Mouse (Mus musculus) stomach, postnatal 0 days (tissue): ENCODE data around the gene Dclre1a.

Experiments used
- CTCF ChIP-seq: IDR thresholded peaks from 2 replicates; pipeline ENCODE4 v1.5.1; 2016; ENCODE audit warnings: antibody characterized with exemption, low read depth, mild to moderate bottlenecking, moderate library complexity
- EP300 ChIP-seq: optimal IDR thresholded peaks from 2 replicates; pipeline ENCODE3; 2016; ENCODE audit warnings: antibody characterized with exemption

DNA sequence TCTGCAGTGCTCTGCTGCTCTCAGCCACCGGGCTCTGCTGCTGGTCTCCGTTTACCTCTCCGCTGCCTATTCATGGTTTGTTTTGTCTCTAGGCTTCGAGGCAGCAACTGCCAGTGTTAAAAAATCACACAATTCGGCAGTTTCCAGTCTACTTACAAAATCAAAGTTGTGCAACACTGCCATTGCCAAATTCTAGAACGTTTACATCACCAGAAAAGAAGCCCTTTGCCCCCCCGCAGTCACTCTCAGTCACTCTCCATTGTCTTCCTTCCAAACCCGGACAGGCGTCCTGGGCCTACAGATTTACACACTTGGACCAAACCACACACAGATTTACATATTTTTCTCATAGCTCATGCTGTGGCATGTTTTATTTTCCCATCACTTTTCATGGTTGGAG is 13.0 kb downstream of the Dclre1a start:
- TF ChIP-seq EP300 (no peak), CTCF (no peak)
